Mouse (Mus musculus) hindbrain, embryonic 14.5 days (tissue): ENCODE data around the gene Hjurp. TPM values are rescaled to one million over a fixed set of nuclear protein-coding genes. Genes with fewer than 3 reads are reported as not detected.

Experiments used
- ATAC-seq: fragments of 200-750 bp; cut with Nextera tagmentation; 2 replicates; pipeline ENCODE4 v1.8.0; 2017; ENCODE audit warnings: moderate number of reproducible peaks, mild to moderate bottlenecking, moderate TSS enrichment, moderate library complexity; ENCODE audit not compliant: low FRiP score
- DNase-seq: peaks from one replicate; pipeline ENCODE4 v3.0.0-alpha.2; 2015; ENCODE audit warnings: low spot score
- H3K27ac ChIP-seq: fragments of 300-500 bp; sonication (generic); 2 replicates; pipeline ENCODE4 v1.5.1; 2014; ENCODE audit warnings: mild to moderate bottlenecking, moderate library complexity
- H3K27me3 ChIP-seq: fragments of 300-500 bp; sonication (generic); 2 replicates; pipeline ENCODE4 v1.6.1; 2014; ENCODE audit warnings: mild to moderate bottlenecking, low read length, mixed read lengths; ENCODE audit not compliant: control insufficient read depth, insufficient read depth
- H3K36me3 ChIP-seq: fragments of 300-500 bp; sonication (generic); replicated peaks from 2 replicates; pipeline ENCODE4 v1.6.1; 2014; ENCODE audit not compliant: control insufficient read depth, insufficient read depth
- H3K4me1 ChIP-seq: fragments of 300-500 bp; sonication (generic); replicated peaks from 2 replicates; pipeline ENCODE4 v1.6.1; 2014; ENCODE audit warnings: antibody characterized with exemption, low read length, mixed read lengths; ENCODE audit not compliant: control insufficient read depth, insufficient read depth
- H3K4me2 ChIP-seq: fragments of 300-500 bp; sonication (generic); replicated peaks from 2 replicates; pipeline ENCODE4 v1.6.1; 2014; ENCODE audit warnings: mild to moderate bottlenecking, moderate library complexity
- H3K4me3 ChIP-seq: fragments of 300-500 bp; sonication (generic); replicated peaks from 2 replicates; pipeline ENCODE4 v1.5.1; 2014; ENCODE audit warnings: mild to moderate bottlenecking, low read length
- H3K9ac ChIP-seq: fragments of 300-500 bp; sonication (generic); 2 replicates; pipeline ENCODE4 v1.6.1; 2014
- H3K9me3 ChIP-seq: fragments of 300-500 bp; sonication (generic); 2 replicates; pipeline ENCODE4 v1.6.1; 2016; ENCODE audit warnings: low read length; ENCODE audit not compliant: control insufficient read depth
- WGBS: fragments of 180-500 bp; shearing (Covaris S2); extraction: QIAGEN DNeasy Blood & Tissue Kit; methylation state at CpG from one replicate; pipeline ENCODE4 v1.1.7; 2014; 5-methylcytosine and 5-hydroxymethylcytosine counted together
- polyA plus RNA-seq: library from polyadenylated mRNA; unstranded; fragments of >200 nt; fragmentation: Nextera tagmentation; extraction: Ambion mirVana; gene quantifications from 2 replicates; pipeline ENCODE4 v1.2.1, GENCODE M21; 2014

Hjurp gene
- polyA plus RNA-seq, 1 experiment from 2014 or later = 64.1 TPM

- H3K4me3 ChIP-seq = no peak overlapping the region
- no peak overlapping the region for H3K27ac ChIP-seq
- H3K36me3 ChIP-seq = peaks cover 38% of the 10 kb centered on the region
- ATAC-seq = peak; percentile 1; the same call in 1 of the 2 replicates
- DNase-seq = no peak
- 73% methylated on average over 8 of the region's 8 CpGs for WGBS
- H3K4me2 ChIP-seq = no peak overlapping the region
- H3K4me1 ChIP-seq = no peaks in the 10 kb centered on the region
- H3K9me3 ChIP-seq = peaks cover 38% of the 10 kb centered on the region
- H3K9ac ChIP-seq = no peak overlapping the region
- H3K27me3 ChIP-seq = no peaks in the 10 kb centered on the region
These were observed 18.4 kb downstream of the Hjurp start for GRCm38 (mm10) chr1:88258881-88259642.

DNA sequence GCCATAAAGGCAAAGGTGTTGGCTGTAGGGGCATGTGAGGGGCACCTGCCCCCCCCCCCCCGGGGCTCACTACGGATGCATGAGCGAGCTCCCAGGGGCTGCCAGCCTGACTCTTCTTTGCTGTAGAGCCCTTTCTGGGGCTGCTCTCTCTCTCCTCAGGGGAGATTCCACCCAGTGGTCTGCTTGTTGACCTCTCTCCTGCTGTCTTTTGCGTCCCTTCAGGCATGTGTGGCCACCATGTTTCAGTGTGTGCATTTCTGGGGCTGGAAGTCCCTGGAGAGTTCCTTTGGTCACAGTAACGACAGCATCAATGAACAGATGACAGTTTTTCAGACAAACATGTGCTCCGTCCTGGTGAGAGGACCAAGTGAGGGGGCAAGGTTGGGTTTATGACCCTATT, 19.1 kb downstream of the Hjurp start:
- 61% methylated on average over 6 of the region's 6 CpGs for WGBS
- Histone ChIP-seq H3K4me2 (no peak overlapping the region), H3K9ac (no peak overlapping the region), H3K27ac (no peak overlapping the region), H3K36me3 (peaks cover 31% of the 10 kb centered on the region), H3K27me3 (no peaks in the 10 kb centered on the region), H3K4me1 (no peaks in the 10 kb centered on the region), H3K9me3 (peaks cover 45% of the 10 kb centered on the region), H3K4me3 (no peak overlapping the region)
- DNase-seq (no peak), ATAC-seq (no peak)

DNA sequence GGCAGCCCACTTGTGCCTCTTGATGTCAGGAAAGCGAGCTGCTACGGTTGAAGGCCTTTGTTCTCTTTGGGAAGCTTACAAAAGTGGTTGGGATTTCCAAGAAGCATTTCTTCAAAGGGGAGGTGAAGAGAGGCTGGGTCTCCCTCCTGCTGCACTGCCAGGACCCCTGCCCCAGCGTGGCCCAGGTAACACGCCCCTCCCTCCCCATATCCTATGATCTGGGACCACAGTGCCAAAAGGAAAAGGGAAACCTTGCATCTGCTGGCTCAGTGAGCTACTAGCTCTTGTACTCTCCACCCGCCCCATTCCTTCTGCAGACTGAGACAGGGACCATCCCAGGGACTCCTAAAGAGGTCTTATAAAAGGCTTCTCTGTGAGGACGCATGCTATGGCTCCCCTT, 19.8 kb downstream of the Hjurp start:
- no peak overlapping the region for H3K27ac ChIP-seq

GRCm38 (mm10) chr1:88256886-88257663, 20.4 kb downstream of the Hjurp start:
- peaks cover 18% of the 10 kb centered on the region for H3K36me3 ChIP-seq

More for the DNA sequence above, 19.8 kb downstream of the Hjurp start:
- Histone ChIP-seq H3K9ac (no peak overlapping the region), H3K36me3 (peaks cover 24% of the 10 kb centered on the region), H3K4me2 (no peak overlapping the region), H3K27me3 (no peaks in the 10 kb centered on the region), H3K4me3 (no peak overlapping the region), H3K9me3 (peaks cover 52% of the 10 kb centered on the region), H3K4me1 (no peaks in the 10 kb centered on the region)
- 83% methylated on average over 6 of the region's 6 CpGs for WGBS
- no peak for DNase-seq
- ATAC-seq = no peak

DNA sequence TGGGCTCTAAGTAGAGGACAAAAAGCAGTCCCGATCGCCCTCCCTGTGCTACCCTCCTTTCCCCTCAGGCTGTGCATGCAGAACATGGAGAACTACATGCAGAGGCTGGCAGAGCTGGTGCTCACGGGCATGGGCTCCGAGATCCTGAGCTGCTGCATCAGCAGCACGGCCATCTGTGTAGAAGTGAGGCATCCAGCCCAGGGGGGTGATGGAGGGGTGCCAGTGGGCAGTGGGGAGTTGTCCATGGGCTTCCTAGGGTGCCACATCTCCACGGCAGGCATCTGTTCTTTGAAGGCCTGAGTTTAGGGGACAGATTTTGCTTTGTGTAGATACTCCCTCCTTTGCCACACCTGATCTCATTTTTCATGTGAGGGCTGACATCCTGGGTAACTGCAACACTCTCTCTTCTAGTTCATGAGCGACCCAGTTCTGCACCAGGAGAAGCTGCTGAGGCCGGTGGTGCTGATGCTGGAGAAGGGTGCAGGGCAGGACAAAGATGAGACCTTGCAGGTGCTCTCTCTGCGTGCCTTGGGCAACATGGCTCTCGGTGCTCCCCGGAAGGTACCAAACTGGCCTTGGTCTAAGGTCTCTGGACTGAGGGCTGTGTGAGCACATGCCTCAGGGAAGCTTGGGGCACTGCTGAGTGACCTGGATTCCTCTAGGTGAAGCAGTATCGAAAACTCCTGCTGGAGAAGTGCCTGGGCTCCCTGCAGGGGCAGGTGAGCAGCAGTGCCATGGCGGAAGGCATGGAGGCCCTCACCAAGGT, 21.3 kb downstream of the Hjurp start:
- WGBS = 81% methylated on average over 13 of the region's 13 CpGs
- Histone ChIP-seq H3K9me3 (peaks cover 64% of the 10 kb centered on the region), H3K9ac (no peak overlapping the region), H3K27me3 (no peaks in the 10 kb centered on the region), H3K36me3 (peaks cover 12% of the 10 kb centered on the region; the same call in 1 of the 2 replicates), H3K4me1 (no peaks in the 10 kb centered on the region), H3K27ac (no peak overlapping the region), H3K4me3 (no peak overlapping the region), H3K4me2 (no peak overlapping the region)
- DNase-seq (no peak), ATAC-seq (no peak)

More at GRCm38 (mm10) chr1:88256886-88257663, 20.4 kb downstream of the Hjurp start:
- no peak overlapping the region for H3K4me3 ChIP-seq
- DNase-seq (no peak), ATAC-seq (no peak)
- 81% methylated on average over 10 of the region's 10 CpGs for WGBS
- H3K27ac ChIP-seq = no peak overlapping the region
- H3K4me1 ChIP-seq = no peaks in the 10 kb centered on the region
- H3K4me2 ChIP-seq = no peak overlapping the region
- H3K9me3 ChIP-seq = peaks cover 58% of the 10 kb centered on the region
- H3K9ac ChIP-seq = no peak overlapping the region
- no peaks in the 10 kb centered on the region for H3K27me3 ChIP-seq

DNA sequence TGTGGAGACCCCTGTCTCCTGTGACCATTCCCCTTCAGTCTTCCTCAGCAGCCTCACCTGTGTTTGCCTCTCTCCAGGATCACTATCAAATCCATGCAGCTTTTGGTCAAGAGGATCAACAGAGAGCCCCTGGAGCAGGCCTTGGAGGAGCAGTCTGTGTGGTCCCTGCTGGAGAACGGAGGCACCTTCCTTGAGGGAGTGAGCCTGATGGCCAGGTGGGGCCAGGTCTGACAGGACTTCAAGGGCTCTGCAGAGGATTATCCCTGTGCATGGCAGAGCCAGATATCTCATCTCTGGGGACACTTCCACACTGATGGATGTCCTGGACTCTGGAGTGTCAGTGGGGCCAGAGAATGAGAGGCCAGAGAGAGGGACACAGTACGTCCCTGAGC, 22.0 kb downstream of the Hjurp start:
- Histone ChIP-seq H3K36me3 (0 out of 2 replicates have a peak, but pooled peaks cover 5% of the 10 kb centered on the region), H3K9ac (no peak overlapping the region), H3K4me1 (no peaks in the 10 kb centered on the region), H3K27ac (no peak overlapping the region), H3K4me2 (no peak overlapping the region), H3K27me3 (no peaks in the 10 kb centered on the region), H3K9me3 (peaks cover 71% of the 10 kb centered on the region), H3K4me3 (no peak overlapping the region)
- DNase-seq (no peak), ATAC-seq (no peak)
- 66% methylated on average over 2 of the region's 2 CpGs for WGBS

GRCm38 (mm10) chr1:88254793-88255465, 22.5 kb downstream of the Hjurp start:
- DNase-seq = no peak

DNA sequence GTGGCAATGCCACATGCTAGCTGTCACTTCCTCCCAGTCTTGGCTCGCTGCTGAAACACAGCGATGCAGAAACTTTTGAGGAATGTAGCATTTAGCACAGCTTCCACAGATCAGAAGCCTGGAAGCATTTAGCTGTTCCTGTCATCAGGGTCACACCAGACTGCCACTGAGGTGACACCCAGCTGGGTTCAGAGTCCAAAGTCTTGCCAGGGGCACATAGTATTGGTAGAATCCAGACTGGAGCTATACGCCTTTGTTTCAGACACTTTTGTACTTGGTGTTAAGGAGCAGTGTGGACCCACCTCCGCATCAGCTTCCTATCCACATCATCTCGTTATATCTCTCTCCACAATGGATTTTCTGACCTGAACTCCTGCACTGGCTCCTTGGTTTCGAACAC, 23.9 kb downstream of the Hjurp start:
- no peak overlapping the region for H3K4me2 ChIP-seq
- DNase-seq (no peak), ATAC-seq (no peak)
- H3K27ac ChIP-seq = no peak overlapping the region
- H3K4me3 ChIP-seq = no peak overlapping the region
- H3K9me3 ChIP-seq = peaks cover 91% of the 10 kb centered on the region
- no peaks in the 10 kb centered on the region for H3K36me3 ChIP-seq
- no peaks in the 10 kb centered on the region for H3K4me1 ChIP-seq
- H3K9ac ChIP-seq = no peak overlapping the region
- 75% methylated on average over 6 of the region's 6 CpGs for WGBS
- H3K27me3 ChIP-seq = no peaks in the 10 kb centered on the region

More at GRCm38 (mm10) chr1:88254793-88255465, 22.5 kb downstream of the Hjurp start:
- Histone ChIP-seq H3K4me2 (no peak overlapping the region), H3K27me3 (no peaks in the 10 kb centered on the region), H3K36me3 (0 out of 2 replicates have a peak, but pooled peaks cover under 1% of the 10 kb centered on the region), H3K4me3 (no peak overlapping the region), H3K9me3 (peaks cover 77% of the 10 kb centered on the region), H3K27ac (no peak overlapping the region), H3K9ac (no peak overlapping the region), H3K4me1 (no peaks in the 10 kb centered on the region)
- no peak for ATAC-seq
- WGBS = 89% methylated on average over 12 of the region's 12 CpGs
